Mouse (Mus musculus): ENCODE data around the gene Armc2. TPM values are rescaled to one million over a fixed set of nuclear protein-coding genes. Genes with fewer than 3 reads are reported as not detected.

Armc2 gene
- polyA plus RNA-seq, 1 experiment: not detected

DNA sequence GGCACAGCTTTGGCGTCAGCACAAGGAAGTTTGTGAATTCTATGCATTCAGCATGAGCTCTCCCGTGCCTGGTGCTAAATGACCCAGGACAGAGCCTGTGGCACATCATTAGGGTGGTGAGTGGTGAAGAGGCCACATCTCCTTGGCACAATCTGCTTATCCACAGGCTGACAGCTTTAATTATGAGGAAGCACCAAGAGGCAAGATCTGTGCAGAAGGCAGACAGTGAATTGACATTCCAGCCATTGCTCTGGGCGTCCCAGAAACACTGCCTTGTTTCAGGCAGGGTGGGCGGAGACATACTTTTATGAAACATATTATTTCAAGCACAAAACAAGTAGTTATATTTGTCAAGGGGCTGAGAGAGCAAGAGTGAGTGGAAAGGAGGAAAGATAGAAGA lies 18.6 kb upstream of the Armc2 start:
- TF ChIP-seq GATA1 (IDR thresholded peaks at IDR 0.05; ENCODE audit: low read length): no peak

DNA sequence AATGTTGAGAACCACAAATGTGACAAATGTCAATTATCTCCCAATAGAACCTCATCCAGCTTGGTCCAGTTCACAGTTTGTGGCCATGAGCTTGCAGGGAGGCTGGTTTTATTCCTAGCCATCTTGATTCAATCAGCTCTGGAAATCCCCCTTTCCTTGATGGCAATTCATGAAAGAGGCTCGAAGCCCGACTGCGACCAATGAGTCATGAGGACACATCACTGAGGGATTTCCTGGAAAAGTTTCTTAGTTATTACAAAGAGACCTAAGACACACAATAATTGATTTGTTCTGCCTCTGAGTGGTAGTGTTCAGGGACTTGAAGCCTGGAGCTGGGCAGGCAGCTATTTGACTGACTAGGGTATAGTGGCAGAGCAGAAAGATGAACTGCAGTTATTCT lies 15.3 kb upstream of the Armc2 start:
- no peak for TF ChIP-seq GATA1 (IDR thresholded peaks at IDR 0.05; ENCODE audit: low read length)

DNA sequence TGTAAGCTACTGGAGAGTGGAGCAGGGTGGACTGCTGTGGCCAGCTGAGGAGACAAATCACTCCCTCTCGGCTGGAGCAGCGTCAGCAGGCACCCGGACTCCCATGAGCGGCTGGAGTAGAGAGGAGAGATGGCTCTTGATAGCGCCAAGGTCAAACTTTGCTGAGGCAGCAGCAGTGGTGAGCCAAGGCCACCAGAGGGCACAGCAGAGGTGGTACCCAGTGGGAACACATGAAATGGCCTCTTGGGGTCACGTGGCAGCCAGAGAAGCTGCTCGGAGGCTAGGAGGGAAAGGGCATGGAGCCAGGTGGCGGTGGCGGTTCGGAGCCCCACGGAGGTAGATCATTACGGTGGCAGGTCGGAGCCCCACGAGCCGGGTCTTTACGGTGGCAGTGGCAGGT lies 12.8 kb upstream of the Armc2 start:
- no peak for TF ChIP-seq GATA1 (IDR thresholded peaks at IDR 0.05; ENCODE audit: low read length)

DNA sequence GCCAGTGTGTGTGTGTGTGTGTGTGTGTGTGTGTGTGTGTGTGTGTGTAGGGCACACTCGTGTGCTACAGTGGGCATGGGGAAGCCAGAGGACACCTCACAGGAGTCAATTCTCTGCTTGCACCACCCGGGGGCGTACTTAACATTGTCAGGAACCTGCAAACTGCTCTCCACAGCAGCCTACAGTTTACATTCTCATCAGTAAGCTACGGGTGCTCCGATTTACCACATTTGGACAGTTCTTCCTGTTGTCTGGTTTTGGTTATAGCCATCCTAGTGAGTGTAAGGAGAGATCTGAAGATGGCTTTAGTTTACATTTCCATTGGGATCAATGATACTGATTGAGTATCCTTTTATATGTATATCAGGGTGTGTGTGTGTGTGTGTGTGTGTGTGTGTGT lies 11.3 kb upstream of the Armc2 start:
- TF ChIP-seq GATA1 (IDR thresholded peaks at IDR 0.05; ENCODE audit: low read length): no peak

DNA sequence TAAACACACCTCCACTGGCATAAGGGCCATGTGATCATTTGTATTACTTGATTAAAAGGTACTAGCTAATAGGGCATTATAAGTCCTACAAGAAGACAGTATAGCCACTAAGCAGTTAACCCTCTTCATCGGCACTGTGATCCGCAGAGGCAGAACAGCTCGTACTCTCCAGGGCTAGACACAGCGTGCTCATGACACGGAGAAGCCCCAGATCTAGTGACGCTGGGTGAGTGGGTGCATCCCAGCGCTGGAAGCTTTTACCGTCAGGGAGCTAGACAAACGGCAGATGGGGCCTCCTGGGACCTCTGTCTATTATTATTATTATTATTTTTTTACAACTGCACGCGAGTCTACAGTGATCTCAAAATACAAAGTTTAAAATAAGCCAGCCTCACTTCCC lies 9.1 kb upstream of the Armc2 start:
- no peak for TF ChIP-seq GATA1 (IDR thresholded peaks at IDR 0.05; ENCODE audit: low read length)

DNA sequence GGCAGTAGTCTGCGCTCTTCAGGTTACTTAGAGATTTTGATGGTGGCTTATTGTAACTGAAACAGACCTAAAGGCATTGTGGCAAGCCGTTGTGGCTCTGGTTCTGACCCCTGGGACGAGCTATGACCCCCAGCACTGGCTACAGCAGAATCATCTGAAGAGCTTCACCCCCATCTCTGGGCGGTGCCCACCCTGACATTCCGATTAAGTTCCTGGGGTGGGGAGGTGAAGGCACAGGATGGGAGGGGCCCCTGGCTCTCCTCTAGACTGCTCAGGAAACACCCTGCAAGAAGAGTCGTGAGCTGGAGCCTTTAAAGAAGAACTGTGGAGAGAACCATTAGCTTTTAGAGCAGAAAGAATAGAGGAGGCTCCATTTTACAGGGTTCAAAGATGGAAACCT lies 6.2 kb upstream of the Armc2 start:
- TF ChIP-seq GATA1 (IDR thresholded peaks at IDR 0.05; ENCODE audit: low read length): no peak

DNA sequence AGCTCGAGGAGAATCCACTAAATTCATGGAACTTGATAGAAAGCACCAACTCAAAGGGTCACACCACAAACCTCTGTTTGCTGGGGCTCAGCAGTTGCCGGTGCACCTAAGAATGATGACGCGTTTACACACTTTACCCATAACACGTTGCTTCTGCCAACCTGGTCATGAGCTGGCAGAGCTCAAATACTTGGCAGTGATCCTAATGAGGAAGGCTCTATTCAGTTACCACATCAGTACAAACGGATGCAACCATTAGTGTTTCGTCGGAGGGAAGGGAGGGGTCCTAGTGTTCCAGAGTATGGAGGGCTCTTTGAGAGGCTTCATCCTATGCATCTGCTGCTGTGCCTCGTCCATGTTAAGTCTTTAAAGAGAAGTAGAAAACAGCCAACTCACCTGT lies 3.3 kb upstream of the Armc2 start:
- TF ChIP-seq GATA1 (IDR thresholded peaks at IDR 0.05; ENCODE audit: low read length): no peak

DNA sequence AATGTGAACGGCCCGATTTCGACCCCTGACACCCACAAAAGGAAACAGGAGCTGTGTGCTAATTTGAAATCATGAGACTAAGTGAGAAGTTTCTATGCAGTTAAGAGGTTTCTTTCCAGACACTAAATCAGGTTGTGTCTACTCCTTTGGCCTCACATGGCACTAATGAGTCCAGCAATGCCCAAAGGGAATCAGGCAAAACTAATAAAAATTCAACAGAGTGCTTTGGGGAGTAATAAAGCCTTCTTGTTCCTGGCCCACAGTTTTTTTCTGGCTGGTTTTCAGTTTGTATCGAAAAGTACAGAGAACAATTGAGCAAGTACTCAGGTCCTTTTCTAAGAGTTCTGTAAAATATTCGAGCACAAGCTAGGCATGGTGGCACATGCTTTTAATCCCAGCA lies 4.2 kb downstream of the Armc2 start:
- TF ChIP-seq GATA1 (IDR thresholded peaks at IDR 0.05; ENCODE audit: low read length): no peak

DNA sequence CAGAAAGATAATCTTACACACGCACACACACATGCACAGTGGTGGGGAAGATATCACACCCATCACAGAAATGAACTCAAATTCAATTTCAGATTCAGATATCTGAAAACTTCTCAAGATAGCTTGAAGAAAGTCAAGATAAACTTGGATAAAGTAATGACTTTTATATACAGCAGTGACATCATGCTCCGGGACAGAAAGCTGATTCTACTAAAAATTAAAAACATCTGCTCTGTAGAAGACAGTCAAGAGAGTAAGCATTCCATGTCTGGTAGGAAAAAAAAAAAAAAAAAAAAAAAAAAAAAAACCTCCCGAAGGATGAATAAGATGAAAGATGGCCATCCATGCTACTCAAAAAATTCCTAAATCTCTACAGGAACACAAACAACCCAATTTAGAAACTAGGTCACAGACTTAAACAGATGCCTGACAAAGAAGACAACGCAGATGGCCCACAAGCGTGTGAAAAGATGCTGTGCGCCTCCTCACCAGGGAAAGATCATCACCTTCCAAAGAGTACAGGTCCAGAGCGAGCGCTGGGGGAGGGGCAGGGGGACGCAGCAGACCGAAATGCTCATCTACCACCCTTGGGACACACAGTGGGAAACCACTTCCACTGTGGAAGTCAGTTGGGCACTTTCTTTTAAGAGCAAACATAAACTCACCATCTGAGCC lies 7.3 kb downstream of the Armc2 start:
- TF ChIP-seq GATA1 (IDR thresholded peaks at IDR 0.05; ENCODE audit: low read length): no peak

DNA sequence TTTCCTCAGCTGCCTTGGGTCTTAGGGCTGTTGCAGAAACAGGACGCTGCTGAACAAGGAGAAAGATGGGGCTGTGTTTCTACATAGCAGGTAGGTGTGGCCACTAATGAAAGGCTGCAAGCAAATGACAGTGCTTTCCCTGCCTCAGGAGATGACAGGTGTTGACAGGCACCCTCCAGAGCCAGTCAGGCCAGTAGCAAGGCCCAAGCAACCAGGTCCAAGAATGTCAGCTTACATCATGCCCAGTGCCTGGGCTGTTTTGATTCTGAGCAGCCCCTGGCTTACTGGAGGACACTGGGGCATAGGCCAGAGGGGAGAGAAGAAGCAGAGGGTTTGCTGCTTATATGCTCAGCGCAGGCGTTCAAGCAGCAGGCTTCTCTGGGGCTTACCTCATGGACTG lies 13.0 kb downstream of the Armc2 start:
- TF ChIP-seq GATA1 (IDR thresholded peaks at IDR 0.05; ENCODE audit: low read length): no peak

DNA sequence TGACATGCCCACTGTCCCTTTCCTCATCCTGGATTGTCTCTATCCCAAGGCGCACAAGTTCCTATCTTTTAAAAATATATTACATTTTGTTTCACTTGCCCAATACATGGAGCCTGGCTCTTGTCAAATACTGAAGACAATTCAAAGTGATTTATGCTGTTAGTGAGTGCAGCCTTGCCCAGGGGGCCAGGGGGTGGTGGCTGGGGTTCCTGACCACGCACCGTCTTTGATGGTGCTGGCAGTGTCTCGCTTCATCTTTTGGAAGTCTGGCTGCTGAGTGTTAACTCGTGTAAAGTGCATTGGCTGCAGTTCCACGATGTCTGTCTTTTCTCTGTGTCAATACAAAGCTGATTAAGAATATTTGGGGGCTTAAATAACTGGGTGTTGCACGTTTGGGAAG lies 13.6 kb downstream of the Armc2 start:
- no peak for TF ChIP-seq GATA1 (IDR thresholded peaks at IDR 0.05; ENCODE audit: low read length)

DNA sequence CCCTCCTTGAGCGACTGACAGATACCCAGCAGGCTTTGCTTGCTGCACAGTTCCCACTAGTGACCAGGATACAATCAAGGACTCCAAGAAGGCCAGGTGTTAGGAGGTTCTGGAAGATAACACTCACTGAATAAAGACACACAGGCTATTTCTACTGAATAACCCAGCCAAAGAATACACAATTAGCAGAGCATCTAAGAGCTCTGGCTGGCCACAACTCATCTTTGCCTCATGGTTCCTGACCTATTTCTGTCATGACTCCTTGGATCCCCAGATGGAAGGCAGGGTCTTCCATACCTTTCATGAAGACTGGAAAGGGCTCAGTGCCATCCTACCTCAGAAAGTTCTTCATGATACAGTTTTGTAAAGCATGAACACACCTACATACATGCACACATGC lies 14.2 kb downstream of the Armc2 start:
- no peak for TF ChIP-seq GATA1 (IDR thresholded peaks at IDR 0.05; ENCODE audit: low read length)

DNA sequence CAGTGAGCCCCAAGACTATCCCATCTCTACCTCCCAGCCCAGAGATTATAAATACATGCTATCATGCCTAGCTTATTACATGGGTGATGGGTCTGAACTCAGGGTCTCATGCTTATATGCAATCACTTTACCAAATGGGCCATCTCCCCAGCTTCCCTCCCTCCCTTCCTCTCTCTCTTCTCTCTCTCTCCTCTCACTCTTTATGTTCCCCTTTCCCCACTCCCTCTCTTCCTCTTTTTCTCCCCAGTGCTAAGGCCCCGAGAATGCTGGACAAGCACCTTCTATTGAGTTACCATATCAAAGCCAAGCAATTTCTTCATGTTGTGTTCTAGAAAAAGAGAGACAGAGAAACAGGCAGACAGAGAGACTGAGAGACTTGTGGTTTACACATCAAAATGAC lies 14.7 kb downstream of the Armc2 start:
- TF ChIP-seq GATA1 (IDR thresholded peaks at IDR 0.05; ENCODE audit: low read length): no peak

DNA sequence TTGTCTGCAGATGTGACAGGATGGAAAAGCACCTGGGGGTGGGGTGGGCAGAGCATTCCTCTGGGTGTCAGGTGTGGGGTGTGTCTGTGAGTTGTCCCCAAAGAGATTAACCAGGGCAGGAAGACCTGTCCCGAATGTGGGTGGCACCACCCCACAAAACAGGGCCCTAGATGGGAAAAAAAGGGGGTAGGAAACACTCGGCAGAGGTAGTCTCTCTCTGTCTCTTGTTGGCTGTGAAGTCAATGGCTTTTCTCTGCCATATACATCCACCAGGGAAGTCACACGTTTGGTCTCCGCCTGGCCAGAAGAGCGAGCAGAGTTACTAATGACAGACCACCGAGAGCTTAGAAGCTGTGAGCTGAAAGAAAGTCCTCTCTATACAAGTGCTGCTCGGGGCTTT lies 15.8 kb downstream of the Armc2 start:
- TF ChIP-seq GATA1 (IDR thresholded peaks at IDR 0.05; ENCODE audit: low read length): no peak

DNA sequence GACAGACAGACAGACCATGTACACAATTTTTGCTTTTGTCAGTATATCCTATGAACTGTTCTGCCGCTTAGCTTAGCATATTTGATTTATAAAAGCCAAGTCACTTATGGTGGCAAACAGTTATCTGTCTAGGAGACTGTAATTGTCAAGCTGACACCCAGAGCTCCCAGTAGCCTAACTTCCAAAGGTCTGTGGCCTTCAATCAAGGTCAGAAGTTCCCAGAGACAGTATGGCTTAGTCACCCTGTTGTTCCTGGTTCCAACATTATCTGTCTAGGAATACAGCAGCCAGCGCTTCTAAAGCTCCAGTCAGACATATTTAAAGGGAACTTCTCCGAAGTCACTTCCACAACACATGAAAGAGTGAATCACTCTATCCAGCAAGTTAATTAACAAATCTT lies 17.0 kb downstream of the Armc2 start:
- TF ChIP-seq GATA1 (IDR thresholded peaks at IDR 0.05; ENCODE audit: low read length): no peak

DNA sequence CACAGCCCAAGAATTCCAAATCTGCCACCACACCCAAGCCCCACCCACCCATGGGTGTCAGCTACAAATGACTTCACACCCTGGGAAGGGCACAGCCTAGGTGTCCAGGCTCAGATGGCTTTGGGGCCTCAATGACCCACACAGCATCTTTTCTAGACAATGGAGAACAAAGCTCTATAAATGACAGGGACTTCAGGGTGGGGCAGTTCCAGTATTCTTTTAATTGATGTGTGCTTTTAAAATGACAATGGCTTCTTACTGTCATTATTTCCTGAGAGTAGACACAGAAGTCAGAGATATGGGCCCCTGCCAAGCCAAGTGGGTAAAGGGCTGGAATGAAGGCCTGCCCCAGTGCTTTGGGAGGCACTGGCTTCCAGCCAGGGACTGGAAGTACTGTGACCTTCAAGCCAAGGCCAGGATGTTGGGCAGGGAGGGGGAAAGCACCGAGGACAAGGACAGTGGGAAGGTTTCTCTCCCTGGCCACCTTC lies 20.5 kb downstream of the Armc2 start:
- no peak for TF ChIP-seq GATA1 (IDR thresholded peaks at IDR 0.05; ENCODE audit: low read length)

DNA sequence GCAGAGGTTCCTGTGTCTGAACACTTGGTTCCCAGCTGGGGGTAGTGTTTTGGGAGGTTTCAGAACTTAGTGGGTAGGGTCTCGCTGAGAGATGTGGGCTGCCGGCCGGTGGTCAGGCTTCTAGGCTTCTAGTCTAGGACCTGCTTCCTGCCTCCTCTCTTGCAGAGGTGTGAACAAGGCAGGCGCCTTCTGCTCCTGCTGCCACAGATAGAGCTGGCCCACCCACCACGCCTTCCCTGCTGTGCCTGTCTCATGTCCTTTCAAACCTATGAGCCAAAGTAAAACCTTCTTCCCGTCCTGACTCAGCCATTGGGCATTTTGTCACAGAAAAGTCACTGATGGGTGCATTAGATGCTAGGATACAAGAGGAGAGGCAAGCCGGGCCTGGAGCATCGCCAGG lies 22.1 kb downstream of the Armc2 start:
- no peak for TF ChIP-seq GATA1 (IDR thresholded peaks at IDR 0.05; ENCODE audit: low read length)

DNA sequence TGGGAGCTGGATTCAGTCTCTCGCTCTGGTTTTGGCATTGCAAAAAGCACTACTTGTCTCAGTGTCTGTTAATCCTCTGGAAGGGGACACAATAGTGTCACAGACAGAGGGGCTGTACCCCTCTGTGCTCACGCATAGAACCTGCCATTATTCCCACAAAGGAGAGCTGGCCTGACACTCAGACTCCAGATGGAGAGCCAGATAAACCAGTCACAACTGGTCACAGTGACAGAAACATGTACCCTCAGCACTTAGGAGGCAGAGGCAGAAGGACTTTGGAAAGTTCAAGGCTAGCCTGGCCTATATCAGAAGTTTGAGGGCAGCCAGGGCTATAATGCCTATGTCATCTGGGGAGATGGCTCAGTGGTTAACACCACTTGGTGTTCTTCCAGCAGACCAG lies 23.2 kb downstream of the Armc2 start:
- no peak for TF ChIP-seq GATA1 (IDR thresholded peaks at IDR 0.05; ENCODE audit: low read length)
